8 mouse cellular contexts compared by ENCODE assay signal in genomic region chr10:119239633-119239968, GRCm38 (mm10). TPM values are rescaled to one million over a fixed set of nuclear protein-coding genes. Genes with fewer than 3 reads are reported as not detected.
DNase-seq lines count a peak whose midpoint lies in the region; ATAC-seq and TF ChIP-seq lines count a peak whose summit lies in the region.

No protein-coding gene starts in this region.

- peak overlapping the region; percentile 66 for H3K4me3 ChIP-seq in cerebellum, adult 2 months (replicated peaks; ENCODE audit: insufficient read depth, low read depth, low read length)
- H3K4me3 ChIP-seq in spleen, adult 2 months (ENCODE audit: extremely low read depth, insufficient read depth, insufficient read length), result peak overlapping the region; percentile 80
- H3K4me3 ChIP-seq in limb, embryonic 15.5 days, result peak overlapping the region; percentile 83
- peak overlapping the region; percentile 87 for H3K4me3 ChIP-seq in stomach, embryonic 15.5 days (replicated peaks)

- H3K27me3 ChIP-seq in cerebellum, adult 2 months (ENCODE audit: control insufficient read depth, insufficient read depth, low read length), result no peaks in the 10 kb centered on the region
- H3K27me3 ChIP-seq in spleen, adult 2 months (ENCODE audit: control insufficient read depth, insufficient read depth, low read length), result no peaks in the 10 kb centered on the region
- H3K27me3 ChIP-seq in limb, embryonic 15.5 days, result no peaks in the 10 kb centered on the region
- H3K27me3 ChIP-seq in stomach, embryonic 15.5 days (replicated peaks), result no peaks in the 10 kb centered on the region

- DNase-seq in cerebellum, adult 2 months, result no peak
- DNase-seq in cerebellum, adult 8-10 months, result no peak
- DNase-seq in spleen, adult 2 months (ENCODE audit: low read depth in 1 of 2, low spot score in 2 of 2), result no peak
- no peak for DNase-seq in spleen, adult 18-20 months

- no peak for TF ChIP-seq CTCF in cerebellum, adult 2 months (IDR thresholded peaks at IDR 0.05; ENCODE audit: borderline replicate concordance, insufficient read depth, low read depth, low read length)
- no peak for TF ChIP-seq CTCF in spleen, adult 2 months (IDR thresholded peaks at IDR 0.05; ENCODE audit: extremely low read depth, insufficient read depth, insufficient read length, insufficient replicate concordance)

- no peak; the same call in 1 of the 2 replicates for TF ChIP-seq POLR2A in cerebellum, adult 2 months (IDR thresholded peaks at IDR 0.05; ENCODE audit: borderline replicate concordance, insufficient read depth, low read length)
- TF ChIP-seq POLR2A in spleen, adult 2 months (IDR thresholded peaks at IDR 0.05; ENCODE audit: low read depth, low read length), result no peak

- under 1% methylated on average over 35 of the region's 37 CpGs for WGBS in cerebellum, adult 2 months
- WGBS in spleen, adult 2 months, result under 1% methylated on average over 35 of the region's 37 CpGs
- WGBS in limb, embryonic 15.5 days, result under 1% methylated on average over 37 of the region's 37 CpGs
- WGBS in stomach, embryonic 15.5 days, result under 1% methylated on average over 31 of the region's 37 CpGs

- peaks cover 6% of the 10 kb centered on the region; the same call in 1 of the 2 replicates for H3K4me1 ChIP-seq in cerebellum, adult 2 months (ENCODE audit: control insufficient read depth, insufficient read depth, low read length)
- peaks cover 3% of the 10 kb centered on the region for H3K4me1 ChIP-seq in spleen, adult 2 months (ENCODE audit: control insufficient read depth, insufficient read depth, insufficient read length)
- peaks cover 10% of the 10 kb centered on the region for H3K4me1 ChIP-seq in limb, embryonic 15.5 days
- 0 out of 2 replicates have a peak, but pooled peaks cover 6% of the 10 kb centered on the region for H3K4me1 ChIP-seq in stomach, embryonic 15.5 days

- ATAC-seq in limb, embryonic 15.5 days (ENCODE audit: insufficient number of reproducible peaks, low FRiP score, low TSS enrichment, low read depth), result no peak; the same call in 1 of the 2 replicates
- ATAC-seq in stomach, embryonic 15.5 days (ENCODE audit: insufficient read depth, low FRiP score, low read depth), result peak; percentile 41; the same call in 1 of the 2 replicates
- no peak for ATAC-seq in monocyte, adult 5-6 weeks (replicated peaks; ENCODE audit: insufficient number of reproducible peaks, low FRiP score, low TSS enrichment, poor library complexity, severe bottlenecking)
- no peak for ATAC-seq in megakaryocyte-erythroid progenitor cell, adult 5-6 weeks (replicated peaks; ENCODE audit: low FRiP score, low TSS enrichment, poor library complexity, severe bottlenecking)

- no peaks in the 10 kb centered on the region for H3K36me3 ChIP-seq in spleen, adult 2 months (ENCODE audit: control insufficient read depth, insufficient read depth, low read length)
- H3K36me3 ChIP-seq in limb, embryonic 15.5 days, result peaks cover 9% of the 10 kb centered on the region; the same call in 1 of the 2 replicates
- H3K36me3 ChIP-seq in stomach, embryonic 15.5 days, result no peaks in the 10 kb centered on the region

- H3K9me3 ChIP-seq in limb, embryonic 15.5 days, result no peaks in the 10 kb centered on the region
- H3K9me3 ChIP-seq in stomach, embryonic 15.5 days, result no peaks in the 10 kb centered on the region

- H3K9ac ChIP-seq in limb, embryonic 15.5 days, result peak overlapping the region; percentile 99
- peak overlapping the region; percentile 96 for H3K9ac ChIP-seq in stomach, embryonic 15.5 days

- H3K27ac ChIP-seq in cerebellum, adult 2 months (ENCODE audit: insufficient read depth, low read length), result peak overlapping the region; percentile 43
- peak overlapping the region; percentile 74 for H3K27ac ChIP-seq in spleen, adult 2 months (ENCODE audit: insufficient read depth, low read length)
- H3K27ac ChIP-seq in limb, embryonic 15.5 days, result peak overlapping the region; percentile 99
- peak overlapping the region; percentile 98 for H3K27ac ChIP-seq in stomach, embryonic 15.5 days

- peak overlapping the region; percentile 58 for H3K4me2 ChIP-seq in limb, embryonic 15.5 days
- H3K4me2 ChIP-seq in stomach, embryonic 15.5 days, result peak overlapping the region; percentile 65

RNA-seq across cellular contexts. Expression of gene Cand1, which starts 0.3 kb away (rescaled TPM):
- polyA plus RNA-seq in cerebellum, adult 2 months (2012; rRNA removed), result 35.8 and 38.8 TPM in 2 replicates
- 17.2 and 18.5 TPM in 2 replicates for polyA plus RNA-seq in spleen, adult 2 months (2012; rRNA removed)
- 45.3 and 49.8 TPM in 2 replicates for polyA plus RNA-seq in limb, embryonic 15.5 days (2015; fragmentation: Nextera tagmentation; extraction: Ambion mirVana)
- polyA plus RNA-seq in stomach, embryonic 15.5 days (2015; fragmentation: Nextera tagmentation; extraction: Ambion mirVana), result 51.4 and 51.5 TPM in 2 replicates
- total RNA-seq in monocyte, adult 5-6 weeks (2017), result 19.1 to 36.4 TPM (median 21.2 TPM) in 3 replicates
- 66.7 and 91.2 TPM in 2 replicates for total RNA-seq in megakaryocyte-erythroid progenitor cell, adult 5-6 weeks (2014; fragmentation: Nextera tagmentation)
- total RNA-seq in megakaryocyte-erythroid progenitor cell, adult 5-6 weeks (2017), result 44.9 and 46.0 TPM in 2 replicates

Comparison
In these comparisons a context has a peak if more than half of its experiments do, and no peak if none do; other contexts are left out.
1. H3K27ac ChIP-seq: peak in every context shown above with its lines; median percentile 99 in limb, embryonic 15.5 days; 98 in stomach, embryonic 15.5 days; 74 in spleen, adult 2 months; 43 in cerebellum, adult 2 months.